ENCODE assay signal across 15 mouse cellular contexts in the genomic region with DNA sequence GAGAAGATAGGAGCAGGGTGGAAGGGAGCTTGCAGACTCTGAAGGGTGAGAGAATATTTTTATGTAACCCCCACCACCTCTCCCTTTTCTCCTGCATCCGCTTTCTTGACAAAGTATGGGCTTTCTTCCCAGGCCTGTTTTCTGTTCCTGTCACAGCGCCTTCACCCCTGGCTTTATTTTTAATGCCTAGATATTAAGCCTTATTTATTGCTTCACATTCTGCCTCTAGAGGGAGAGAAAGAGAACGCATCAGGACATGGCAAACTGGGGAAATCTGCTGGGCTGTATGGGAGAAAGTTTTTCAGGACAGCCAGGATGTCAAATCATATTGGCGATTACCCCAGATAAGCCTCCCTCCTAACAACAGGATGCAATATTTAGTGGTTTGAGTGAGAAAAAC. TPM values are rescaled to one million over a fixed set of nuclear protein-coding genes. Genes with fewer than 3 reads are reported as not detected.
DNase-seq lines count a peak whose midpoint lies in the region; ATAC-seq and TF ChIP-seq lines count a peak whose summit lies in the region.
"Had no signal": no experiment of that assay in that cellular context is flagged by ENCODE, and none has a peak within 500 bp of the region (broad histone marks: within the 10 kb centered on the region; RNA-seq: fewer than 3 reads in every experiment).

No protein-coding gene starts in this region.

- DNase-seq in heart, adult 2 months, result no peak
- DNase-seq in heart, embryonic 10.5 days (ENCODE audit: low spot score), result no peak
- no peak for DNase-seq in layer of hippocampus, adult 2 months (ENCODE audit: low spot score in 2 of 2)
- no peak for DNase-seq in layer of hippocampus, adult 11-12 months (ENCODE audit: low spot score)
- DNase-seq in NIH3T3 (ENCODE audit: low read depth), result peak; percentile 53
- DNase-seq in embryonic facial prominence, embryonic 14.5 days (ENCODE audit: low spot score), result peak; percentile 45
- no peak for DNase-seq in cerebellum, postnatal 4 days (ENCODE audit: low spot score in 2 of 2)
- no peak for DNase-seq in layer of hippocampus, postnatal 36 days
- DNase-seq: spleen, adult 18-20 months had no signal

- peaks cover 11% of the 10 kb centered on the region for H3K36me3 ChIP-seq in heart, adult 2 months (ENCODE audit: control insufficient read depth, insufficient read depth, low read length)
- no peaks in the 10 kb centered on the region for H3K36me3 ChIP-seq in heart, embryonic 10.5 days
- no peaks in the 10 kb centered on the region for H3K36me3 ChIP-seq in embryonic facial prominence, embryonic 14.5 days (ENCODE audit: control insufficient read depth, insufficient read depth, low read length)
- H3K36me3 ChIP-seq: limb, embryonic 12.5 days; midbrain, embryonic 12.5 days had no signal

- H3K4me1 ChIP-seq in heart, adult 2 months (ENCODE audit: control insufficient read depth, insufficient read depth, low read length), result peaks cover 7% of the 10 kb centered on the region
- peaks cover 17% of the 10 kb centered on the region for H3K4me1 ChIP-seq in heart, embryonic 10.5 days
- peaks cover 35% of the 10 kb centered on the region for H3K4me1 ChIP-seq in embryonic facial prominence, embryonic 14.5 days (ENCODE audit: control insufficient read depth, insufficient read depth, low read length)

- no peak overlapping the region for H3K4me2 ChIP-seq in embryonic facial prominence, embryonic 14.5 days (ENCODE audit: low read depth, low read length)
- H3K4me2 ChIP-seq: limb, embryonic 12.5 days; midbrain, embryonic 12.5 days had no signal

- TF ChIP-seq EP300 in heart, adult 2 months (IDR thresholded peaks at IDR 0.05; ENCODE audit: insufficient read depth, low read depth, low read length), result no peak

- no peaks in the 10 kb centered on the region; the same call in 1 of the 2 replicates for H3K79me2 ChIP-seq in heart, adult 2 months (replicated peaks; ENCODE audit: control insufficient read depth, insufficient read depth, low read length)

- no peaks in the 10 kb centered on the region for H3K9me3 ChIP-seq in heart, embryonic 10.5 days
- no peaks in the 10 kb centered on the region for H3K9me3 ChIP-seq in embryonic facial prominence, embryonic 14.5 days (ENCODE audit: control insufficient read depth, low read length)
- H3K9me3 ChIP-seq: limb, embryonic 12.5 days; midbrain, embryonic 12.5 days had no signal

- H3K4me3 ChIP-seq in heart, adult 2 months, result no peak overlapping the region
- no peak overlapping the region for H3K4me3 ChIP-seq in heart, embryonic 10.5 days
- H3K4me3 ChIP-seq in layer of hippocampus, adult 2 months, result no peak overlapping the region
- no peak overlapping the region for H3K4me3 ChIP-seq in embryonic facial prominence, embryonic 14.5 days (ENCODE audit: low read depth, low read length)
- H3K4me3 ChIP-seq: erythroblast, embryonic 14.5 days; limb, embryonic 12.5 days; midbrain, embryonic 12.5 days had no signal

- WGBS in heart, adult 2 months, result 52% methylated on average over 4 of the region's 4 CpGs
- WGBS in heart, embryonic 10.5 days, result 43% methylated on average over 4 of the region's 4 CpGs
- WGBS in embryonic facial prominence, embryonic 14.5 days, result 43% methylated on average over 4 of the region's 4 CpGs

- intact Hi-C loops in heart, adult 2 months (cut with DNase I), result loop anchor here (2.0 to 5.0 kb wide), 2 partner anchors 16 to 76 kb away; no protein-coding TSS in a partner anchor

- ATAC-seq in embryonic facial prominence, embryonic 14.5 days (ENCODE audit: low read depth), result no peak

- H3K27me3 ChIP-seq in heart, adult 2 months (ENCODE audit: control insufficient read depth, insufficient read depth, low read length), result no peaks in the 10 kb centered on the region
- no peaks in the 10 kb centered on the region for H3K27me3 ChIP-seq in heart, embryonic 10.5 days (ENCODE audit: insufficient read depth, poor library complexity, severe bottlenecking)
- no peaks in the 10 kb centered on the region for H3K27me3 ChIP-seq in embryonic facial prominence, embryonic 14.5 days (replicated peaks; ENCODE audit: control insufficient read depth, insufficient read depth, low read length)
- H3K27me3 ChIP-seq: limb, embryonic 12.5 days; midbrain, embryonic 12.5 days had no signal

- H3K9ac ChIP-seq in heart, adult 2 months (ENCODE audit: low read depth, low read length), result no peak overlapping the region
- H3K9ac ChIP-seq in embryonic facial prominence, embryonic 14.5 days (ENCODE audit: low read depth, low read length), result no peak overlapping the region
- H3K9ac ChIP-seq: limb, embryonic 12.5 days; midbrain, embryonic 12.5 days had no signal

- peak overlapping the region; percentile 86 for H3K27ac ChIP-seq in heart, adult 2 months
- H3K27ac ChIP-seq in heart, embryonic 10.5 days, result no peak overlapping the region
- H3K27ac ChIP-seq in layer of hippocampus, adult 2 months, result no peak overlapping the region
- H3K27ac ChIP-seq in embryonic facial prominence, embryonic 14.5 days (replicated peaks; ENCODE audit: low read depth, low read length), result no peak overlapping the region
- H3K27ac ChIP-seq: midbrain, embryonic 12.5 days had no signal

- peak; percentile 54 for TF ChIP-seq CTCF in heart, adult 2 months (IDR thresholded peaks at IDR 0.05)
- TF ChIP-seq CTCF in layer of hippocampus, adult 2 months (conservative IDR thresholded peaks at IDR 0.05), result peak; percentile 61

- TF ChIP-seq POLR2A in heart, adult 2 months (IDR thresholded peaks at IDR 0.05; ENCODE audit: insufficient read depth, low read depth, low read length), result no peak

RNA-seq across cellular contexts. Expression of gene Ebf1, which starts 49.6 kb away (rescaled TPM):
- 10 to 100 TPM; 11.4 to 12.2 TPM for total RNA-seq in heart, adult 2 months (2021)
- polyA plus RNA-seq in heart, adult 2 months (2012; rRNA removed), result 13.6 and 16.8 TPM in 2 replicates
- polyA plus RNA-seq in heart, embryonic 10.5 days (2016; fragmentation: Nextera tagmentation; extraction: Ambion mirVana), result 7.6 and 17.9 TPM in 2 replicates
- total RNA-seq in layer of hippocampus, adult 2 months (2021), result 1 to 10 TPM; 2.3 to 3.4 TPM
- polyA plus RNA-seq in embryonic facial prominence, embryonic 14.5 days (2014; fragmentation: Nextera tagmentation; extraction: Ambion mirVana), result 54.5 and 61.6 TPM in 2 replicates
- 1 to 10 TPM; 2.6 to 3.1 TPM for total RNA-seq in layer of hippocampus, postnatal 36 days (2021)
- total RNA-seq: common myeloid progenitor, adult 5-6 weeks; granulocyte monocyte progenitor cell, adult 5-6 weeks; hematopoietic stem cell, adult 5-6 weeks had no signal
- polyA plus RNA-seq: erythroblast, embryonic 14.5 days had no signal

Comparison
In these comparisons a context has a peak if more than half of its experiments do, and no peak if none do; other contexts are left out.
1. DNase-seq: peak in NIH3T3 (single experiment) and embryonic facial prominence, embryonic 14.5 days (single experiment); none in heart, adult 2 months (0 of 2), heart, embryonic 10.5 days (single experiment), layer of hippocampus, adult 2 months (0 of 2), layer of hippocampus, adult 11-12 months (single experiment), cerebellum, postnatal 4 days (0 of 2) and layer of hippocampus, postnatal 36 days (0 of 2).